Mouse (Mus musculus) liver, embryonic 15.5 days (tissue): ENCODE measurements around the gene Dot1l. TPM values are rescaled to one million over a fixed set of nuclear protein-coding genes. Genes with fewer than 3 reads are reported as not detected.
"Not testable (repeated sequence)": the region's sequence is repeated elsewhere in the genome, so short reads cannot be mapped to it uniquely, and the experiment has no call there.

Experiments used
- ATAC-seq: fragments of 200-750 bp; cut with Nextera tagmentation; 2 replicates; pipeline ENCODE4 v1.8.0; 2017; ENCODE audit warnings: moderate number of reproducible peaks, mild to moderate bottlenecking, moderate library complexity; ENCODE audit not compliant: insufficient read depth
- H3K27ac ChIP-seq: fragments of 300-500 bp; sonication (generic); replicated peaks from 2 replicates; pipeline ENCODE4 v1.5.1; 2015; ENCODE audit warnings: mild to moderate bottlenecking, inconsistent platforms
- H3K27me3 ChIP-seq: fragments of 300-500 bp; sonication (generic); 2 replicates; pipeline ENCODE4 v1.6.1; 2015; ENCODE audit warnings: mild to moderate bottlenecking, inconsistent platforms
- H3K36me3 ChIP-seq: fragments of 300-500 bp; sonication (generic); replicated peaks from 2 replicates; pipeline ENCODE4 v1.6.1; 2015; ENCODE audit warnings: moderate library complexity, mild to moderate bottlenecking, inconsistent platforms
- H3K4me1 ChIP-seq: fragments of 300-500 bp; sonication (generic); replicated peaks from 2 replicates; pipeline ENCODE4 v1.6.1; 2015; ENCODE audit warnings: inconsistent platforms
- H3K4me2 ChIP-seq: fragments of 300-500 bp; sonication (generic); 2 replicates; pipeline ENCODE4 v1.6.1; 2015; ENCODE audit warnings: moderate library complexity, mild to moderate bottlenecking, inconsistent platforms
- H3K4me3 ChIP-seq: fragments of 300-500 bp; sonication (generic); replicated peaks from 2 replicates; pipeline ENCODE4 v1.5.1; 2015; ENCODE audit warnings: mild to moderate bottlenecking, inconsistent platforms
- H3K9ac ChIP-seq: fragments of 300-500 bp; sonication (generic); 2 replicates; pipeline ENCODE4 v1.6.1; 2015; ENCODE audit warnings: moderate library complexity, mild to moderate bottlenecking, inconsistent platforms
- H3K9me3 ChIP-seq: fragments of 300-500 bp; sonication (generic); replicated peaks from 2 replicates; pipeline ENCODE4 v1.6.1; 2016; ENCODE audit warnings: inconsistent platforms
- whole genome bisulfite sequencing: fragments of 180-500 bp; shearing (Covaris S2); methylation state at CpG from one replicate; pipeline ENCODE4 v1.1.7; 2015; ENCODE audit warnings: mixed read lengths; ENCODE audit not compliant: insufficient replicate concordance; 5-methylcytosine and 5-hydroxymethylcytosine counted together
- polyA plus RNA-seq: library from polyadenylated mRNA; unstranded; fragments of >200 nt; fragmentation: Nextera tagmentation; extraction: Ambion mirVana; gene quantifications from 2 replicates; pipeline ENCODE4 v1.2.1, GENCODE M21; 2015

Gene Dot1l
- polyA plus RNA-seq, 1 experiment from 2014 or later = 8.1 TPM

GRCm38 (mm10) chr10:80826151-80827062 is 71.4 kb downstream of the Dot1l start, which contains the start of gene Oaz1:
TSS of gene Oaz1 (plus strand) at chr10:80826656.
- Histone ChIP-seq H3K27ac (peak within 1 kb of the TSS; percentile 96), H3K36me3 (peaks cover 40% of the 10 kb centered on the region), H3K4me1 (peaks cover 83% of the 10 kb centered on the region), H3K9ac (peak within 1 kb of the TSS; percentile 89), H3K4me3 (peak within 1 kb of the TSS; percentile 83), H3K9me3 (no peaks in the 10 kb centered on the region), H3K4me2 (peak within 1 kb of the TSS; percentile 93), H3K27me3 (no peaks in the 10 kb centered on the region)
- peak; percentile 94 for ATAC-seq
- under 1% methylated on average over 81 of the region's 82 CpGs for WGBS

GRCm38 (mm10) chr10:80827063-80827869 is 72.3 kb downstream of the Dot1l start:
- Histone ChIP-seq H3K36me3 (peaks cover 40% of the 10 kb centered on the region), H3K27me3 (peaks cover 1% of the 10 kb centered on the region; the same call in 1 of the 2 replicates), H3K4me2 (peak overlapping the region; percentile 93), H3K4me1 (peaks cover 81% of the 10 kb centered on the region), H3K4me3 (peak overlapping the region; percentile 83), H3K27ac (peak overlapping the region; percentile 96), H3K9ac (peak overlapping the region; percentile 89), H3K9me3 (no peaks in the 10 kb centered on the region)
- ATAC-seq = no peak
- WGBS = 6% methylated on average over 29 of the region's 29 CpGs

GRCm38 (mm10) chr10:80827870-80828420 is 72.9 kb downstream of the Dot1l start:
- peak overlapping the region; percentile 83 for H3K4me3 ChIP-seq
- peak overlapping the region; percentile 96 for H3K27ac ChIP-seq
- ATAC-seq = no peak
- H3K9ac ChIP-seq = peak overlapping the region; percentile 89
- 75% methylated on average over 10 of the region's 10 CpGs for WGBS
- peak overlapping the region; percentile 93 for H3K4me2 ChIP-seq
- H3K9me3 ChIP-seq = no peaks in the 10 kb centered on the region
- H3K4me1 ChIP-seq = peaks cover 75% of the 10 kb centered on the region
- peaks cover 40% of the 10 kb centered on the region for H3K36me3 ChIP-seq
- H3K27me3 ChIP-seq = peaks cover 8% of the 10 kb centered on the region

- not testable (repeated sequence) for ATAC-seq, H3K27ac ChIP-seq, H3K9me3 ChIP-seq, H3K9ac ChIP-seq
- 81% methylated on average over 9 of the region's 9 CpGs for WGBS
- peak overlapping the region; percentile 93 for H3K4me2 ChIP-seq
- peaks cover 68% of the 10 kb centered on the region for H3K4me1 ChIP-seq
- peaks cover 14% of the 10 kb centered on the region for H3K27me3 ChIP-seq
- H3K36me3 ChIP-seq = peaks cover 40% of the 10 kb centered on the region
- H3K4me3 ChIP-seq = peak overlapping the region; percentile 83
Measured at GRCm38 (mm10) chr10:80828587-80828986, 73.6 kb downstream of the Dot1l start.

GRCm38 (mm10) chr10:80829359-80830278 is 74.6 kb downstream of the Dot1l start:
- WGBS = 61% methylated on average over 1 of the region's 1 CpGs
- Histone ChIP-seq H3K36me3 (peaks cover 40% of the 10 kb centered on the region), H3K9me3 (no peaks in the 10 kb centered on the region), H3K4me1 (peaks cover 59% of the 10 kb centered on the region), H3K4me3 (no peak overlapping the region), H3K9ac (no peak overlapping the region), H3K4me2 (peak overlapping the region; percentile 31; the same call in 1 of the 2 replicates), H3K27ac (peak overlapping the region; percentile 56), H3K27me3 (peaks cover 25% of the 10 kb centered on the region)
- ATAC-seq = no peak

- Histone ChIP-seq H3K4me2 (peak overlapping the region; percentile 31; the same call in 1 of the 2 replicates), H3K9me3 (no peaks in the 10 kb centered on the region), H3K9ac (no peak overlapping the region), H3K4me1 (peaks cover 50% of the 10 kb centered on the region), H3K27me3 (peaks cover 40% of the 10 kb centered on the region), H3K36me3 (peaks cover 40% of the 10 kb centered on the region), H3K27ac (peak overlapping the region; percentile 56), H3K4me3 (no peak overlapping the region)
- WGBS = 2% methylated on average over 9 of the region's 9 CpGs
- no peak for ATAC-seq
Measured at GRCm38 (mm10) chr10:80831136-80831535, 76.1 kb downstream of the Dot1l start.

- ATAC-seq = no peak
- WGBS = 65% methylated on average over 7 of the region's 7 CpGs
- H3K9ac ChIP-seq = no peak overlapping the region
Measured at GRCm38 (mm10) chr10:80832818-80833217, 77.8 kb downstream of the Dot1l start.

GRCm38 (mm10) chr10:80835617-80836016 is 80.6 kb downstream of the Dot1l start:
- H3K27me3 ChIP-seq = peaks cover 85% of the 10 kb centered on the region
- no peak overlapping the region for H3K4me3 ChIP-seq
- H3K9ac ChIP-seq = no peak overlapping the region
- ATAC-seq = no peak
- H3K4me2 ChIP-seq = no peak overlapping the region
- H3K9me3 ChIP-seq = no peaks in the 10 kb centered on the region
- H3K27ac ChIP-seq = no peak overlapping the region
- H3K36me3 ChIP-seq = peaks cover 6% of the 10 kb centered on the region
- 59% methylated on average over 30 of the region's 30 CpGs for WGBS
- H3K4me1 ChIP-seq = peaks cover 24% of the 10 kb centered on the region

More at GRCm38 (mm10) chr10:80832818-80833217, 77.8 kb downstream of the Dot1l start:
- Histone ChIP-seq H3K4me2 (no peak overlapping the region), H3K4me1 (peaks cover 49% of the 10 kb centered on the region), H3K9me3 (no peaks in the 10 kb centered on the region), H3K27me3 (peaks cover 57% of the 10 kb centered on the region), H3K36me3 (peaks cover 32% of the 10 kb centered on the region), H3K27ac (no peak overlapping the region), H3K4me3 (no peak overlapping the region)

- ATAC-seq = no peak
- 38% methylated on average over 7 of the region's 7 CpGs for WGBS
- H3K4me3 ChIP-seq = no peak overlapping the region
- no peak overlapping the region for H3K27ac ChIP-seq
- no peaks in the 10 kb centered on the region for H3K9me3 ChIP-seq
- no peak overlapping the region for H3K4me2 ChIP-seq
- peaks cover 11% of the 10 kb centered on the region for H3K4me1 ChIP-seq
- H3K27me3 ChIP-seq = peaks cover 98% of the 10 kb centered on the region
- no peak overlapping the region for H3K9ac ChIP-seq
- no peaks in the 10 kb centered on the region for H3K36me3 ChIP-seq
Measured at GRCm38 (mm10) chr10:80836949-80837379, 82.0 kb downstream of the Dot1l start.

- Histone ChIP-seq H3K27me3 (peaks cover 100% of the 10 kb centered on the region), H3K9me3 (no peaks in the 10 kb centered on the region)
- 38% methylated on average over 2 of the region's 2 CpGs for WGBS
Measured at GRCm38 (mm10) chr10:80837827-80838226, 82.8 kb downstream of the Dot1l start.

More at GRCm38 (mm10) chr10:80837827-80838226, 82.8 kb downstream of the Dot1l start:
- Histone ChIP-seq H3K4me1 (peaks cover 11% of the 10 kb centered on the region), H3K4me3 (no peak overlapping the region), H3K27ac (no peak overlapping the region), H3K4me2 (no peak overlapping the region), H3K36me3 (no peaks in the 10 kb centered on the region), H3K9ac (no peak overlapping the region)
- ATAC-seq = no peak
